Mouse (Mus musculus): ENCODE data around the gene Cldn6. TPM values are rescaled to one million over a fixed set of nuclear protein-coding genes. Genes with fewer than 3 reads are reported as not detected.
A peak's percentile ranks its signal among the peaks of the same experiment; 100 is the strongest.

Cldn6 gene
- total and polyA plus RNA-seq, 2 experiments = 0.46 TPM; not detected in 1

DNA sequence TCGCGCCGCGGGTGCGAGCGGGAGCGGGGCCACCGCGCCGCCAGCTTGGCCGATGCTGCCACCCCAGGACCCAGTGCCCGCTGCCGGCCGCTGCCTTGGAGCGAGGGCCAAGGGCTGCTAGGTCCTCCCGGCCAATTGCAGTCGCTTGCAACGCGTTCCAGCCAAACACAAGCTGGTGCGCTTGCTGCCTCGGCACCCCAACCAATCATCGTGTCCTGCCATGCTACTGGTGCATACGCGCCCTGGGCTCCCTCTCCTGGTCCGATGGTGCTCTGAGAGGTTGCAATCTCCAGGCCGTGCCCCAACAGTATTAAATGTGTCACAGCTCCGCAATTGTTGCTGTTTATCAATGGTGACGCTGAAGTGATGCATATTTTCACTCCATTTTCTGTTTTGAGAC, 21.0 kb downstream of the Cldn6 start:
- Histone ChIP-seq H3K27me3 (ENCODE audit: control insufficient read depth, insufficient read depth, low read length) (peaks cover 2% of the 10 kb centered on the region; the same call in 1 of the 2 replicates), H3K9ac (ENCODE audit: low read depth, low read length) (peak overlapping the region; percentile 68)

DNA sequence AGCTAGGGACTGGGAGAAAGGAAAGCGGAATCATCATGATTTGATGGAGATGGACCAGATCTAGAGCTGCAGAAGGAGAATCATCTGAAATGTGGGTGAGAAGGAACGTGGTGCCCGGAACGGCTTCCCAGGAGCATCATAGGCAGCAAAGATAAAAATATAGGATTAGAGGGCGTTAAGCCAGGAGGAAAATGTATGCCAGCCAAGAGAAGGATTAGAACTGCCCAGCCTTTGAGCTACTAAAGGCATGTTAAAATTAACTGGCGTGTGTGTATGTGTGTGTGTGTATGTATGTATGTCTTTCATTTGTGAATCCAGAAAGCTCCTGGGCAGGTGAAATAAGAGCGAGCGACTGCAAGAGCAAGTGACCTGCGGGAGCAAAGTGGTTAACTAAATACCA, 24.3 kb downstream of the Cldn6 start:
- no peak for DNase-seq (ENCODE audit: extremely low read depth, low read depth, low spot score)
- H3K4me3 ChIP-seq (ENCODE audit: insufficient read depth, low read depth, low read length) = no peak overlapping the region
- H3K27me3 ChIP-seq (ENCODE audit: control insufficient read depth, insufficient read depth, low read length) = no peaks in the 10 kb centered on the region; the same call in 1 of the 2 replicates
- no peak overlapping the region for H3K9ac ChIP-seq (ENCODE audit: low read depth, low read length)
- H3K79me2 ChIP-seq (ENCODE audit: control insufficient read depth, insufficient read depth, low read length) = no peaks in the 10 kb centered on the region
- TF ChIP-seq POLR2A (IDR thresholded peaks at IDR 0.05; ENCODE audit: extremely low read depth, insufficient read depth, low read length) = no peak
- H3K27ac ChIP-seq (replicated peaks; ENCODE audit: insufficient read depth, low read depth, low read length) = no peak overlapping the region
- WGBS = 89% methylated on average over 9 of the region's 9 CpGs
- no peaks in the 10 kb centered on the region for H3K36me3 ChIP-seq (ENCODE audit: control insufficient read depth, insufficient read depth, low read length)
- H3K4me1 ChIP-seq (ENCODE audit: control insufficient read depth, insufficient read depth, low read length) = no peaks in the 10 kb centered on the region

More for the DNA sequence above, 21.0 kb downstream of the Cldn6 start:
- Histone ChIP-seq H3K79me2 (ENCODE audit: control insufficient read depth, insufficient read depth, low read length) (no peaks in the 10 kb centered on the region), H3K4me3 (ENCODE audit: insufficient read depth, low read depth, low read length) (peak overlapping the region; percentile 55), H3K4me1 (ENCODE audit: control insufficient read depth, insufficient read depth, low read length) (no peaks in the 10 kb centered on the region), H3K36me3 (ENCODE audit: control insufficient read depth, insufficient read depth, low read length) (no peaks in the 10 kb centered on the region), H3K27ac (replicated peaks; ENCODE audit: insufficient read depth, low read depth, low read length) (no peak overlapping the region)
- TF ChIP-seq POLR2A (IDR thresholded peaks at IDR 0.05; ENCODE audit: extremely low read depth, insufficient read depth, low read length) (no peak), CTCF (IDR thresholded peaks at IDR 0.05; ENCODE audit: low read depth, low read length) (peak; percentile 86)
- peak; percentile 91 for DNase-seq (ENCODE audit: extremely low read depth, low read depth, low spot score)
- WGBS = under 1% methylated on average over 28 of the region's 28 CpGs

DNA sequence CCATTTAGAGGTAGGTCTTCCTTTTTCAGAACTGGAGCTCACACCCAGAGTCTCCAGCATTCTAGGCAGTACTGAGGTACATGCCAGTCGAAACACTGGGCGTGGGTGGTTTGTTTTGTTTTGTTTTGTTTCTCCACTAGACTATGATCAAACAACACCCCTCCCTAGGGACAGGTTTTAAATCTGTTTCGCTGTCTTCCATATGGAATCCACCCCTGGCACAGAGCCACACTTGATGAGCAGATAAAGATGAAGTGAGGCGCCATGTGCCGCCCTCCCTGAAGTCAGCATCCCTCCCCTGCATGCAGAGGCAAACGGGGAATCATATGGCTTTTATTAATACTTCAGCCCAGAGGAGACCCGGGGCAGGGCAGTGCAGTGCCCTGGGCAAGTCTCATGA, 25.7 kb downstream of the Cldn6 start:
- no peaks in the 10 kb centered on the region; the same call in 1 of the 2 replicates for H3K27me3 ChIP-seq (ENCODE audit: control insufficient read depth, insufficient read depth, low read length)
- H3K4me1 ChIP-seq (ENCODE audit: control insufficient read depth, insufficient read depth, low read length) = no peaks in the 10 kb centered on the region
- no peak overlapping the region for H3K4me3 ChIP-seq (ENCODE audit: insufficient read depth, low read depth, low read length)
- DNase-seq (ENCODE audit: extremely low read depth, low read depth, low spot score) = no peak
- H3K9ac ChIP-seq (ENCODE audit: low read depth, low read length) = no peak overlapping the region
- WGBS = 71% methylated on average over 7 of the region's 7 CpGs
- no peaks in the 10 kb centered on the region for H3K79me2 ChIP-seq (ENCODE audit: control insufficient read depth, insufficient read depth, low read length)
- TF ChIP-seq CTCF (IDR thresholded peaks at IDR 0.05; ENCODE audit: low read depth, low read length) (no peak), POLR2A (IDR thresholded peaks at IDR 0.05; ENCODE audit: extremely low read depth, insufficient read depth, low read length) (no peak)
- H3K27ac ChIP-seq (replicated peaks; ENCODE audit: insufficient read depth, low read depth, low read length) = no peak overlapping the region
- H3K36me3 ChIP-seq (ENCODE audit: control insufficient read depth, insufficient read depth, low read length) = no peaks in the 10 kb centered on the region

DNA sequence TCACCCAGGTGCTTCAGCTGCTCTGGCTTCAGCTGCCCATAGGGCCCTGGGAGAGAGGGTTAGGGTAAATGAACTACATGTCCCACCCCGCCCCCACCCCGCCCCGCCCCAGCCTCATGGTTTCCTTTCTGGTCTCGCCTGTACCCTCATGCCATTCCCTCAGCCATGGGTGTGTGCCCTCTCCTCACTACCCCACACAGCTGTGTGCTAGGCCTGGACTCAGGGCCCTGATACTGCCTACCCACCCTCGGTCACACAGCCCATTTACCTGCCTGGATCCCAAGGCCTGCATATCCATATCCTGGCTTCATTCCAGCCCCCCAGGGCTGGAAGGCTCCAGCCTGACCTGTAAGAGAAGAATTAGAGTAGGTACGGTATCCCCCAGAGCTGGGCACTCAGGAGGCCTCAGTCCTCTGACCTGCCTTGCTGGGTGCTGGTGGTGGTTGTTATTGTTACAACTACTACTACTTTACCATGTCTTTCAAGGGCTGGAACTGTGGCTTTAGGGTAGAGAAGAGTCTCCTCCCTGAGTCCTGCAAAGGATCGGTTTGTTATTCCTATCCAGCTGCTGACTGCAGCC, 26.6 kb downstream of the Cldn6 start:
- Histone ChIP-seq H3K4me3 (ENCODE audit: insufficient read depth, low read depth, low read length) (no peak overlapping the region), H3K27me3 (ENCODE audit: control insufficient read depth, insufficient read depth, low read length) (no peaks in the 10 kb centered on the region; the same call in 1 of the 2 replicates), H3K9ac (ENCODE audit: low read depth, low read length) (no peak overlapping the region), H3K4me1 (ENCODE audit: control insufficient read depth, insufficient read depth, low read length) (no peaks in the 10 kb centered on the region), H3K27ac (replicated peaks; ENCODE audit: insufficient read depth, low read depth, low read length) (no peak overlapping the region), H3K36me3 (ENCODE audit: control insufficient read depth, insufficient read depth, low read length) (no peaks in the 10 kb centered on the region), H3K79me2 (ENCODE audit: control insufficient read depth, insufficient read depth, low read length) (no peaks in the 10 kb centered on the region)
- WGBS = 80% methylated on average over 7 of the region's 7 CpGs
- TF ChIP-seq CTCF (IDR thresholded peaks at IDR 0.05; ENCODE audit: low read depth, low read length) = no peak
- TF ChIP-seq POLR2A (IDR thresholded peaks at IDR 0.05; ENCODE audit: extremely low read depth, insufficient read depth, low read length) = no peak
- no peak for DNase-seq (ENCODE audit: extremely low read depth, low read depth, low spot score)

DNA sequence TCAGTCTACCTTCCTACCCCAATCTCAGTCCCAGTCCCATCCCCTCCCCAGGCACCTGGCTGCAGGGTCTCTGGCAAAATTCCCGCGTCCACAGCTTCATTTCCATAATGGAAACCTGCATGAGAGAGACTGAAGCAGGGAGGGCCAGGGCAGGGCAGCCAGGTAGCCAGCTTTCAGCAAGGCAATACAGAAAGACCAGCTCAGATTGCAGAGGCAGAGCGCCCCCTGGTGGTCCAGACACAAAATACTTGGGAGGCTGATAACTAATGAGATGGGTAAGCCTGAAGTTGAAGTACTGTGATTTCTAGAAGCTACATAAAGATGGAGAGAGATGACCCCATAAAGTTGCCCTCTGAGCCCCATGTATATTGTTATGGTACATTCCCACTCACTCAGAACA, 27.2 kb downstream of the Cldn6 start:
- H3K4me1 ChIP-seq (ENCODE audit: control insufficient read depth, insufficient read depth, low read length) = no peaks in the 10 kb centered on the region
- no peaks in the 10 kb centered on the region for H3K79me2 ChIP-seq (ENCODE audit: control insufficient read depth, insufficient read depth, low read length)
- no peak overlapping the region for H3K9ac ChIP-seq (ENCODE audit: low read depth, low read length)
- no peak overlapping the region for H3K27ac ChIP-seq (replicated peaks; ENCODE audit: insufficient read depth, low read depth, low read length)
- TF ChIP-seq POLR2A (IDR thresholded peaks at IDR 0.05; ENCODE audit: extremely low read depth, insufficient read depth, low read length) (no peak), CTCF (IDR thresholded peaks at IDR 0.05; ENCODE audit: low read depth, low read length) (peak; percentile 85)
- DNase-seq (ENCODE audit: extremely low read depth, low read depth, low spot score) = peak; percentile 43
- no peak overlapping the region for H3K4me3 ChIP-seq (ENCODE audit: insufficient read depth, low read depth, low read length)
- WGBS = 0% methylated on average over 3 of the region's 3 CpGs
- no peaks in the 10 kb centered on the region; the same call in 1 of the 2 replicates for H3K27me3 ChIP-seq (ENCODE audit: control insufficient read depth, insufficient read depth, low read length)
- H3K36me3 ChIP-seq (ENCODE audit: control insufficient read depth, insufficient read depth, low read length) = no peaks in the 10 kb centered on the region

DNA sequence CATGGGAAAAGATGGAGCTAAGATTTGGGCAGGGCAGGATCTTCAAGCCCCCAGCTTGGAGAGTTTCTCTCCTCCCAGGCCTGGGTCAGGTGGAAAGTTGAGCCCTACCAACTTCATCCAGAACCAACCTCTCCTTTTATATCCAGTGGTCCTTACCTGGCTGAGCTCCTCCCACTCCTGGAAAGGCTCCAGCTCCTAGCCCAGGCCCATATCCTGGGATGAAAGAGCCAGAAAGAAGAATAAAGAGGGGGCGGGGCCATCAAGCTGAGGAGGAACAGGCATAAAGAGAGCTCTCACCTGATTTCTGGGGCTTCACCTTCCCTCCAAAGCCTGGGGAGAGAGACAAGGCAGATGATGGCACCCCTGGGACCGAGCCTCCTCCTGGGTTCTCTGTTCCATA, 38.0 kb downstream of the Cldn6 start:
- TF ChIP-seq CTCF (IDR thresholded peaks at IDR 0.05; ENCODE audit: low read depth, low read length) (no peak), POLR2A (IDR thresholded peaks at IDR 0.05; ENCODE audit: extremely low read depth, insufficient read depth, low read length) (no peak)
- WGBS = 87% methylated on average over 2 of the region's 2 CpGs
- no peak for DNase-seq (ENCODE audit: extremely low read depth, low read depth, low spot score)
- H3K9ac ChIP-seq (ENCODE audit: low read depth, low read length) = no peak overlapping the region
- H3K27ac ChIP-seq (replicated peaks; ENCODE audit: insufficient read depth, low read depth, low read length) = no peak overlapping the region
- H3K36me3 ChIP-seq (ENCODE audit: control insufficient read depth, insufficient read depth, low read length) = no peaks in the 10 kb centered on the region
- H3K27me3 ChIP-seq (ENCODE audit: control insufficient read depth, insufficient read depth, low read length) = no peaks in the 10 kb centered on the region
- H3K4me1 ChIP-seq (ENCODE audit: control insufficient read depth, insufficient read depth, low read length) = no peaks in the 10 kb centered on the region
- no peak overlapping the region for H3K4me3 ChIP-seq (ENCODE audit: insufficient read depth, low read depth, low read length)
- H3K79me2 ChIP-seq (ENCODE audit: control insufficient read depth, insufficient read depth, low read length) = no peaks in the 10 kb centered on the region
